Mouse (Mus musculus): ENCODE measurements around the gene Kif24.
"Not testable (repeated sequence)": the region's sequence is repeated elsewhere in the genome, so short reads cannot be mapped to it uniquely, and the experiment has no call there.

The Kif24 gene

GRCm38 (mm10) chr4:41492951-41493350 lies 28.3 kb upstream of the Kif24 start:
- no peak for DNase-seq (ENCODE audit: low spot score)

GRCm38 (mm10) chr4:41481601-41482017 lies 16.9 kb upstream of the Kif24 start:
- peak; percentile 71 for DNase-seq (ENCODE audit: low spot score)

DNA sequence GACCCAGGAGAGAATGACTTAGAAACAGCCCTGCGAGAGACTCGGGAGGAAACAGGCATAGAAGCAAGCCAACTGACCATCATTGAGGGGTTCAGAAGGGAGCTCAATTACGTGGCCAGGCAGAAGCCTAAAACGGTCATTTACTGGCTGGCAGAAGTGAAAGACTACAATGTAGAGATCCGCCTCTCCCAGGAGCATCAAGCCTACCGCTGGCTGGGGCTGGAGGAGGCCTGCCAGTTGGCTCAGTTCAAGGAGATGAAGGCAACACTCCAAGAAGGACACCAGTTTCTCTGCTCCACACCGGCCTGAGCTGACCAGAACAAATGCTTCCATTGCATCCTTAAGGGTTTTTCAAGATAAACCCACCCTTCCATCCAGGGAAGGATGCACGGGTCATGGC lies 15.6 kb upstream of the Kif24 start:
- peak; percentile 60 for DNase-seq (ENCODE audit: low spot score)

DNA sequence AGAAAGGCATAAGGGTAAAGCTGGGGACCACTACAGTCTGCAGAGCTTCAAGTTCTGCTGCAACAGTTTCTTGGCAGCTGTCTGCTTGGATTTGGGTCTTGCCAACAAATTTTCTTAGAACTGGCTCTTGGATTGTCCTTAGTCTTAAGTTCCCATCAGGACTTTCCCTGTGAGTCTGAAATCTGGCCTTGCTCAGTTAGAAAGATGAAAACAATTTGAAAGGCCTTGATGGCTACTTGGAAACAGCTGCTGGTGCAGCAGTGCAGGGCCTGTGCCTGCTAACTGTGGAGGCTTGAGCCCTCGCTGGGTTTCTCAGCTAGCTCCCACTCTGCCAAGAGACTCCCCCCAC lies 14.7 kb upstream of the Kif24 start:
- DNase-seq (ENCODE audit: low spot score): no peak

- no peak for DNase-seq (ENCODE audit: low spot score)
These were observed 14.2 kb upstream of the Kif24 start for GRCm38 (mm10) chr4:41478751-41479455.

GRCm38 (mm10) chr4:41477648-41478160 lies 13.0 kb upstream of the Kif24 start:
- DNase-seq (ENCODE audit: low spot score): no peak

DNA sequence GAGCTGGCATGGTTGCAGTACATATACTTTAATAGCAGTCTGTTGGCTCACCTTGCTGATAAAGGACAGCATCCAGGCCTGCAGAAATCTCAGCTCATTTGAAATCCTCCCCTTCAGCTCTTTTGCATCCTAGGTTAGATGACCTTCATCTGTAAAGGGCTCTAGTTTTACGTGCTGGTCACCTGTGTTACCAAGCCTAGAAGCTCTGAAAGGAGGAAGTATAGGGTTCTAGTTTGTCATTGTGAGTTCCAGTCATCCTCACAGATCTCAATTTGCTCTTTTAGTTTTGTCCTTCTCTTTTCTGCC lies 6.7 kb upstream of the Kif24 start:
- no peak for DNase-seq (ENCODE audit: low spot score)

- no peak for DNase-seq (ENCODE audit: low spot score)
These were observed 6.1 kb upstream of the Kif24 start for GRCm38 (mm10) chr4:41470684-41471383.

DNA sequence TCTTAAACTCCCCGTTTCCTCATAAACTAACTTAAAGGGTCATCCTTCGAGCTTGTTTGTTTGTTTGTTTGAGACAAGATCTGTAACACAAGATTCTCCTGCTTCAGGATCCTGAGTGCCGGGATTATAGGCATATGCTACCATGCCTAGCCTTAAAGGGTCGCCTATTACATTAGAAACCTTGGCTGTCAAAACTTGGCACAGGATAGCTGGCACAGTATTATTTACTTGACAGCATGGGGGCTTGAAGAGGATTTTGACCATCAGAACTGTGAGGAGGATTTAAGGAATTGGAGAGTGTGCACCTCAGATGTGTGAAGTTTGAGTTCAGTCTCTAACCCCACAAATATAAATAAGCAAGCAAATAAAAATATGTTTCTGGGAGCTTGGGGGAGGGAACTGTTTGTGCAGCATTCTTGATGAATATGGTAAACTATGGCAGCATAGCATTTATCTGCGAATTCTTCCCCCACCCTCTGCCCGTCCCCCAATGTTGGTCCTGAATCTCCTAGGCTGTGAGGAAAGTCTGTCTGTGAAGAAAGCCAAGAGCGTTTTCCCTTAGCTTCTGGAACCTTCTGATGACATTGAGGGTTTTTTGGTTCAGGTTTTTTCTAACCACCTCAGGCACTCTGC lies 5.5 kb upstream of the Kif24 start:
- DNase-seq (ENCODE audit: low spot score): no peak

DNA sequence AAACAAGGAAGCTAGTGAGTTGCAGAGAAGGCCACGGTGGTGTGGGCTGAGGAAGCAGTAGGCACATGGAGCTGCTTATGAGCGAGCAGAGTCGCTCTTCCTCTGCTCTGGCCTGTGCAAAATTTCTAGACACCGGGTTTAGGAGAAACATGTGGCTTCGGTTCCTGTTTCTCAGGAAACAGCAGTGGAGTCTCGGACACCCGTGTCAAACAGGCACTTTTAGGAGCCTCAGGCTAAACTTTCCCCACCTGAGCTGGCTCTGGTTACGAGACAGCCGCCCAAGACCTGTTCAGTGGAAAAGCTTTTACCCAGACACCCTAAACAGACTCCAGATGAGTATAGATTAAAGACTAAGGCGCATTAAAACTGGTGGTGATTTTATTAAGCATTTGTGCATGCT lies 4.5 kb upstream of the Kif24 start:
- DNase-seq (ENCODE audit: low spot score): no peak

DNA sequence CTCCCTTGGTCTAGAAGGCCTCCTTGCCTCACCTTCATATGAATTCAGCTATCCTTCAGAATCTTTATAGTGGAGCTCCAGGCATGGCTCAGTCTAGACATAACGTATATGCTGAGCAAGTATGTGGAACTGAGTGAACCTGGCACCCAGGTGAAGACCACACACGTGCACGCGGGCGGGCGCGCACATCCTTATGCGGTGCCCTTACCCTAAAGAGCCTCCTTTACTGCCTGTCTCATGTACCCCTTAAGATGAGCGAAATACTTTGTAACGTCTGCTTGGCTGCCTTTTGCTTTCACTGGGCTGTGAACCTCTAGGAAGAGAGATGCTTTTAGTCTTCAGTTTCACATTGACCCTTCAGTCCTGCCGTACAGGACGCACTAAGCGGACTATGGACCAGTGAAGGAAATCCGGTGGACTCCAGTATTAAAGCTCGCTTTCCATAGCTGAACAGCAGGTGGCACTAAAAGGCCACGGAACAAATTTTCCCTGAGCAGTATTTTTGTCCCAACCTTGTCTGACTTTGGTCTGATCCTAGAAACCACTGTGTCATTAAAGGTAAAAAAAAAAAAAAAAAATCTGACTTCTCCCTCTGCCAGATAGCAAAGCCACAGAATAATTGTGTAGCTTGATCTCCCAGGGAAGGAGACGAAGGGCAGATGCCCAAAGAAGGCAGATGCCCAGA lies 3.9 kb upstream of the Kif24 start:
- DNase-seq (ENCODE audit: low spot score): peak; percentile 74

GRCm38 (mm10) chr4:41465287-41465665 lies 589 bp upstream of the Kif24 start:
- DNase-seq (ENCODE audit: low spot score): no peak

- not testable (repeated sequence) for DNase-seq (ENCODE audit: low spot score)
These were observed 1.5 kb downstream of the Kif24 start for GRCm38 (mm10) chr4:41463051-41463738.

DNA sequence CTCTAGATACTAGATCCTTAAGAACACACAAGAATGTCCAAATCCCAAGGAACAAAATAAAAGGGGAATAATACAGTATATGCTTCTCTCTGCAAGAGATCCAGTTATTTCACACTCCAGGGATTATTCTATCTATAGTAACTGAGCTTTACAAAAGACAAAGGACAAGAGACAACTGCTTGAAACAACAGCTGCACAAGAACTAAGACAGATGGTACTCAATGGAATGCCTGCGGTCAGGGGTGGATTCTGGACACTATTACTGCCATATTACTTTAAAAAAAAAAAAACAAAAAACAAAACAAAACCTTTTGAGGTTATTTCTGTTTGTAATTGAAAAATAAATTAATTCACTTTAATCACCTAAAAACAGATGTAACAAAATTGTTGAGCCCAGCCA lies 4.0 kb downstream of the Kif24 start:
- no peak for DNase-seq (ENCODE audit: low spot score)

- DNase-seq (ENCODE audit: low spot score): no peak
These were observed 17.1 kb downstream of the Kif24 start for GRCm38 (mm10) chr4:41447595-41447994.

GRCm38 (mm10) chr4:41442790-41443302 lies 21.8 kb downstream of the Kif24 start:
- no peak for DNase-seq (ENCODE audit: low spot score)

GRCm38 (mm10) chr4:41438931-41439330 lies 25.8 kb downstream of the Kif24 start:
- DNase-seq (ENCODE audit: low spot score): no peak

DNA sequence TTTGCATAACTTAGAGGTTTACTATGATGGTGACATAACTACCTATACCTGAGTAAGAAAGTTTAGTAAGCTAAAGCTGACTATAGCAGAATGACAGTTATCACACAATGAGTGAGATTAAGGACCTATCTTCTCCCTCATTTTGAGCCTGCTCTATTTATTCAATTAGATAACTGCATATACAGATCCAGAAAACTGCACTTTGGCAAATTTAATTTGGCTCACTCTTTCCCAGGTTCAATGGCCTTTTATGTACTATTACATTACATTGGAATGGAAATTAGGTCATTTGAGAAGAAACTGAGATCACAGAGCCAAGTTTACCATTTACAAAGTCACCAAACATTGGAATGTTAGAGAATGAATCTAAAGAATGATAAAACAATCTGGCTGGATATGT lies 47.7 kb downstream of the Kif24 start:
- no peak for DNase-seq (ENCODE audit: low spot score)

DNA sequence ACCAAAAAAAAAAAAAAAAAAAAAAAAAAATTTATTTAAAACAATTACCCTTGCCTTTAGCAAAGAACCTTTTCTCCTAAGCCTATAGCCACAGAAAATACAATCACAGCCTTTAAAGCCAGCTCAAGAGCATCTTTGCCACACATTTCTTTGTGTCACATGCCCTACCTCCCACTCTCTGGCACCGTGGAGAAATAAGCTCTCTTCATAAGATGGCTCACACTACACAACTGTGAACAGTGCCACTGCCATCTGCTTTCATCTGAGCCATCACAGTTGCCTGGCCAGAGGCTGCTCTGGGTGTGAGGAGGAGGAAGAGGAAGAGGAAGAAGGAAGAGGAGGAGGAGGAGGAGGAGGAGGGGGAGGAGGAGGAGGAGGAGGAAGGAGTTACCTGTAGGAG lies 55.3 kb downstream of the Kif24 start:
- DNase-seq (ENCODE audit: low spot score): no peak

- DNase-seq (ENCODE audit: low spot score): no peak
These were observed 57.3 kb downstream of the Kif24 start for GRCm38 (mm10) chr4:41407353-41407752.

GRCm38 (mm10) chr4:41406597-41406996 lies 58.1 kb downstream of the Kif24 start:
- no peak for DNase-seq (ENCODE audit: low spot score)

DNA sequence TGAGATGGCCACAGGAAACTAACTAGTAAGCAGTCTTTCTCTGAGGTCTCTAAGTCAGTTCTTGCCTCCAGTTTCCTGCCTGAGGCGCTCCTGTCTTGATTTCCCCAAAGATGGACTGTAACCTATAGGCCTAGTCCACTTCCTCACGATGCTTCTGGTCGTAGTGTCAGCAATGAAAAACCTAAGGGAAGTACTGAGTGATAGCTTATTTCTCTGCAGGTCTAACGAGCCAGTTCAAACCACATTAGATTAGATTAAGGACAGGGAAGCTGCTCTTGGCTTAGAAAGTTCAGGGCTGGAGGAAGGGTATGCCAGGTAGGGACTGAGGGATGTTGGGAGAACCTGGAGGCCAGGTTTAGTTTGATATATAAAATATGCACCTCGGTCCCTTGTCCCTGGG lies 63.1 kb downstream of the Kif24 start:
- no peak for DNase-seq (ENCODE audit: low spot score)
